Mouse (Mus musculus): ENCODE data around the gene Tmem98.

Tmem98 gene

GRCm38 (mm10) chr11:80809993-80810821, at the start of gene Tmem98:
TSS of gene Tmem98 (plus strand) at chr11:80810175.
- DNase-seq (ENCODE audit: low spot score): peak; percentile 65

- DNase-seq (ENCODE audit: low spot score): no peak
These were observed 48.5 kb upstream of the Tmem98 start for GRCm38 (mm10) chr11:80761285-80761974.

- DNase-seq (ENCODE audit: low spot score): no peak
These were observed 47.9 kb upstream of the Tmem98 start for GRCm38 (mm10) chr11:80762066-80762465.

GRCm38 (mm10) chr11:80766068-80766467, 43.9 kb upstream of the Tmem98 start:
- no peak for DNase-seq (ENCODE audit: low spot score)

GRCm38 (mm10) chr11:80766472-80767319, 43.3 kb upstream of the Tmem98 start:
- no peak for DNase-seq (ENCODE audit: low spot score)

GRCm38 (mm10) chr11:80767320-80767617, 42.7 kb upstream of the Tmem98 start:
- no peak for DNase-seq (ENCODE audit: low spot score)

GRCm38 (mm10) chr11:80771186-80771585, 38.8 kb upstream of the Tmem98 start:
- DNase-seq (ENCODE audit: low spot score): no peak

GRCm38 (mm10) chr11:80771596-80772250, 38.3 kb upstream of the Tmem98 start:
- DNase-seq (ENCODE audit: low spot score): no peak

- DNase-seq (ENCODE audit: low spot score): no peak
These were observed 37.3 kb upstream of the Tmem98 start for GRCm38 (mm10) chr11:80772595-80773210.

GRCm38 (mm10) chr11:80775535-80775934, 34.4 kb upstream of the Tmem98 start:
- no peak for DNase-seq (ENCODE audit: low spot score)

- DNase-seq (ENCODE audit: low spot score): no peak
These were observed 32.3 kb upstream of the Tmem98 start for GRCm38 (mm10) chr11:80777708-80778107.

GRCm38 (mm10) chr11:80778157-80778556, 31.8 kb upstream of the Tmem98 start:
- DNase-seq (ENCODE audit: low spot score): no peak

GRCm38 (mm10) chr11:80778916-80779526, 31.0 kb upstream of the Tmem98 start:
- DNase-seq (ENCODE audit: low spot score): peak; percentile 20

- DNase-seq (ENCODE audit: low spot score): peak; percentile 87
These were observed 30.2 kb upstream of the Tmem98 start, which contains the start of gene Myo1d for GRCm38 (mm10) chr11:80779527-80780344. TSS of gene Myo1d (minus strand) at chr11:80780025.

- DNase-seq (ENCODE audit: low spot score): no peak
These were observed 28.4 kb upstream of the Tmem98 start for GRCm38 (mm10) chr11:80781535-80781934.

- no peak for DNase-seq (ENCODE audit: low spot score)
These were observed 26.5 kb upstream of the Tmem98 start for GRCm38 (mm10) chr11:80783460-80783859.

GRCm38 (mm10) chr11:80784294-80784743, 25.7 kb upstream of the Tmem98 start:
- DNase-seq (ENCODE audit: low spot score): no peak

GRCm38 (mm10) chr11:80785672-80786071, 24.3 kb upstream of the Tmem98 start:
- DNase-seq (ENCODE audit: low spot score): no peak

- no peak for DNase-seq (ENCODE audit: low spot score)
These were observed 20.2 kb upstream of the Tmem98 start for GRCm38 (mm10) chr11:80789647-80790240.

GRCm38 (mm10) chr11:80790413-80790812, 19.6 kb upstream of the Tmem98 start:
- no peak for DNase-seq (ENCODE audit: low spot score)
